Mouse (Mus musculus): ENCODE measurements around the gene Jmjd1c.
A peak's percentile ranks its signal among the peaks of the same experiment; 100 is the strongest.

Jmjd1c gene

DNA sequence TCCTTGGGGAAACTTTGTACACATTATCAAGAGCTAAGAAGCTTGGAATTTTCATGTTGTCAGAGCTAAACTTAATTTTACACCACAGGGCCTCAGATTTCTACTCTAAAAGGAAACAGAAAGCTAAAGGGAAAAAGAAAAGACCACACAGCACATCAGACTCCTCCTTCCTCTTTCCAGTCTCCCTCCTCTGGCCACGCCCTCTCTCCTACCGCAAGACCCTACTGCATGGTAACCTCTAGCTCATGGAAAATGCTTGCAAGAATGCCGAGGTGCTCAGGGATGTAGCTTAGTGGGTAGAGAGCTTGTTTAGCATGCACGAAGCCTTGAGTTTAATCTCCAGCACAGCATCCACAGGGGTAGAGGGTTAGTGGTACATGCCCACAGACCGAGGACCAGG is 24.0 kb upstream of the Jmjd1c start:
- DNase-seq (ENCODE audit: inconsistent ontology term): no peak

GRCm38 (mm10) chr10:67072600-67072999 is 23.3 kb upstream of the Jmjd1c start:
- no peak for DNase-seq (ENCODE audit: inconsistent ontology term)

DNA sequence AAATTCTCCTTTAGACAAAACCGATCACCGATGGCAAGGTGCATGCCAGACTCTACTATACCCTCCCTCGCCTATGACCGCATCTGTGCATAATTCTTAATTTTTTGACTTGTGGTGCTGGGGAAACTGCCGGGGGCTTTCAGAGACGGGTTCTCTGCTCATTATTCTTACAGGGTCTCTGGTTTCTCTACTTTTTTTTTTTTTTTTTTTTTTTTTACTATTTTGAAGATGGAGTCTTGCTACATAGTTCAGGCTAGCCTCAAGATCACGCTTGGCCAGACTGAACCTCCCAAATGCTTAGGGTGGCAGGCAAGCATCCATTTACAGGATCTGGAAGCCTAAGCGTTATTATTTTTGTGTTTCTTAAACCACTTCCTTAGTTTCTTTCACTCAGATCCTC is 22.3 kb upstream of the Jmjd1c start:
- DNase-seq (ENCODE audit: inconsistent ontology term): no peak

DNA sequence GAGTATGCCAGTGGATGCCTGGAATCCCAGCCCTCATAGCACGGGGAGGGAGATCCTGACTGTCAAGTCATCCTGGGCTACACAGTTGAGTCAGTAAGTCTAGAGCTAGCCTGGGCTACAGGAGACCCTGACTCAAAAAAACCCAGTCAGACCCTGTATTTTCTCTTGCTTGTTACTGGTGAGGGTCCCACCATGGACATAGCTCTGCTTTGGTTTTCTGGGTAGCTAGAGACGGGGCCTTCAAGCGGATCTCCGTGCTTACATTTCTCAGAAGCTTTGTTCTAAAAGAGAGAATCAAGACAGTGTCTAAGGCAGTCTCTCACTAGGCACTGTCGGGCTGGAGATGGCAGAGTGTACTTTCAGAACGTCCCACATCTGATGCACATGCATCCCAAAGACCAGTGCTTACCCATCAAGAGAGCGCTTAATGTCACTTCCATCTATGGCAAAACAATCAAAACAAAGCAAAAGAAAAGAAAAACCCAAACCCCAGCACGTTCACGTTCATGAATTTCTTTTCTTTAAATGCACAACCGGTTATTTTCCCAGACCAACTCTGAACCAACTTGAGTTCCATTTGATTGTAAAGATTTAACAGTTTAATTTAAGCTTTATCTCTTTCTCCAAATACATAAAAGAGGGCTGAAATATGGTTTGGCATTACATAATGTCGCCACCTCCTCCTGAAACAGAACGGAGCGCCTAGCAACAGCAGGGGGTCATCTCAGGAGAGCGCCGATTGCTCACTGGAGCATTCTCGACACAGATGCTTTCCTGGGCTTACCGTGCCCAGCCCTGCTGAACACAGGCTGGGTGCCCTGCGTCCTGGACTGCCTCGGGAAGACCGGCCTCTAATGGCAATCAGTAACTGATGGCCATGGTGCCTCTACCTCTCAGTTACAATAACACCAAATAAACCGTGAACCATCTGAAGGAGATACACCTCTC is 19.7 kb upstream of the Jmjd1c start:
- peak; percentile 38 for DNase-seq (ENCODE audit: inconsistent ontology term)

GRCm38 (mm10) chr10:67079030-67079429 is 16.9 kb upstream of the Jmjd1c start:
- no peak for DNase-seq (ENCODE audit: inconsistent ontology term)

- no peak for DNase-seq (ENCODE audit: inconsistent ontology term)
Measured at GRCm38 (mm10) chr10:67081206-67082007, 14.5 kb upstream of the Jmjd1c start.

GRCm38 (mm10) chr10:67082531-67082930 is 13.4 kb upstream of the Jmjd1c start:
- DNase-seq (ENCODE audit: inconsistent ontology term): no peak

- no peak for DNase-seq (ENCODE audit: inconsistent ontology term)
Measured at GRCm38 (mm10) chr10:67083446-67084166, 12.3 kb upstream of the Jmjd1c start.

DNA sequence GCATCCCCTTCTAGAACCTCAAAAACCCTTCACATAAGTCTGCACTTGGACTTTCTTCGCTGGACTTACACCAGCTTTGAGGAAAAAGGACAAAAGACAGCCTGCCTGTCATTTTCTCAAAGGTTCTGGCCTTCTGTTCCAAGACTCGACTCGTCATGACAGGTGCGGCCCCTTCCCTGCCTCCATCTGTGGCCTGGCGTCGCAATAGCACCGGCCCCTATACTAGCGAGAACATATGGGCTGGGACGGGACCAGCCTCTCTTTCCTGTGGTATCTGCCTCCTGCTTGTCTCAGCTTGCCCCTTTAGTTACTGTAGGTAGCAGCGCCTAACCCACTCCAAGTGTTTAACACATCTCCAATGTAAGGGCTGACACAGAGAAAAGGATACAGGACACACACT is 10.8 kb upstream of the Jmjd1c start:
- no peak for DNase-seq (ENCODE audit: inconsistent ontology term)

GRCm38 (mm10) chr10:67085916-67086315 is 10.0 kb upstream of the Jmjd1c start:
- no peak for DNase-seq (ENCODE audit: inconsistent ontology term)

DNA sequence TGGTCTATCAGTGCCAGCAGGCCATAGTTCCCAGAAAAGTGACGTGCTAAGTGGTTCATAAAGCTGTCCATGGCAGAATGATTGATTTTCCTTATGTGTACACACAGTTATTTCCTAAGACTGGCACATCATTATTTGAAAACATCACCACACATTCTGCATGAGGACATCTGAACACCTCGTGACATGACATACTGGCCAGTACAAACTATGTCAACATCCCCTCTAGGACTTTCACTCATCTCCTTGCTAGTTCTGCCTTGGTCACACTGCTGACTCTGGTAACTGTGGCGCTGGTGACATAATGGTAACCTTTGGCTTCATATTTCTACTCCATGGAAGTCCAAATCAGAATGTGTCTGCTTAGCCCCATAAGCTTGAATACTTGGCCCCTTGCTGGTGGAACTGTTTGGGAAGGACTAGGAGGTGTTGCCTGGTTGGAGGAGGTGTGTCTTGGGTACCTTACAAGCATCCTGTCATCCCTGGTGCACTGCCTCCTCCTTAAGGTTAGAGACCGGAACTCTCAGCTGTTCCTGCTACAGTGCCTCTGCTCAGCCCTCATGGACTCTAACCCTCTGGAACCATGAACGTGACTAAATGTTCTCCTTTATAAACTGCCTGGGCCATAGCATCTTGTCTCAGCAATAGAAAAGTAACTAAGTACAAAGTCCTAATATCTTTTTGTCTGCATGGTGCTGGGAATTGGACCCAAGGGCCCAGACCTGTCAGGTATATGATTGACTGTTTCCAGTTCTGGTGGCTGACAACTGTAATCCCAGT is 8.3 kb upstream of the Jmjd1c start:
- DNase-seq (ENCODE audit: inconsistent ontology term): no peak

DNA sequence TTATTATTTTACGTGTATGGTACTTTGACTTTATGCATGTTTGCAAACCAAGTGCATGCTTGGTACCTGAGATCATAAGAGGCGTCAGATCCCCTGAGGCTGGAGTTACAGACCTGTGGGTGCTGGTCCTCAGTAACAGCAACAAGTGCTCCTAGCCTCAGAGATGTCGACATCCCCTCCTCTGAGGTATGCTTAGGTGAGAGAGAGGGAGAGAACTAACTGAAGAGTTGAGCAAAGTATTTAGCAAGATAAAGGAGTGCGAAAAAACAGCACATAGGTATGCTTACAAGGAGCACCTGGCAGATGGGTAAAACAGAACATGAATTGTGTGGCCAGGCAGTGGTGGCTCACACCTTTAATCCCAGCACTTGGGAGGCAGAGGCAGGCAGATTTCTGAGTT is 5.3 kb upstream of the Jmjd1c start:
- DNase-seq (ENCODE audit: inconsistent ontology term): no peak

- no peak for DNase-seq (ENCODE audit: inconsistent ontology term)
Measured at GRCm38 (mm10) chr10:67094922-67095321, 1.0 kb upstream of the Jmjd1c start.

DNA sequence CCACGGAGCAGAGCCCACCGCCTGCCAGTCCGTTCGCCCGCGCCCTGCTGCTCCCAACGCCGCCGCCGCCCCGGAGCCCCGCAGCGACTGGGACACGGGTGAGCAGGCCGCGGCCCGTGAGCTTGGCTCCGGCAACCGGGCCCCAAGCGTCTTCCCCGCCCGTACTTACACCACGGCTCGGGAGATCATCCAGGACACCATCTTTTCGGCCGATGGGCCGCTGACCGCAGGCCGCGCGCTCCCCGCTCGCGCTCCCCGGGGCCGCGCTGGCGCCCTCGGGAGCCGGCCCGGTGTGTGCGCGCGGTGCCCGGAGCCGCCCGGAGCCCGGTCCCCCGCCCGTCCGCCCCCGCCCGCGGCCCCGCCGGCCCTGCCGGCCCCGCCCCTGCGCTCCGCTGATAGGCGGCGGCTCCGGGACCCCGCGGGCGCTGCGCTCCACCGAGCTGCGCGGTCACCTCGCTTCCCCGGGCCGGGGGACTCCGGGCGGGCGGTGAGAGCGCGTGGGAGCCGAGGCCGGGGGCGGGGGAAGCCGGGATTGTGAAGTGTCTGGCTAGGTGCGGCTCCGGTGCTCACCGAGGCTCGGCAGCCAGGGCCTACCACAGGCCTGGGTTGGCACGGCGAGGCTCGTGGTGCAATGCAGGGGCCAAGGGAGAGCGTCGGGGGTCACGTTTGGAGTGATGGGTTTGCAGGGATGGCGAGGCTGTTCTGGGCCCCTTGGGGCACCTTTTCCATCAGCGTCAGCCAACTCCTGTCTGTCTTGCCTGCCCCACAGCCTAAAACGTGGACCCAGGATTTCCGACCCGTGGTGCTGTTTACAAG is 904 bp downstream of the Jmjd1c start, which contains the start of gene Reep3:
Gene Reep3, minus strand, starts transcription at position 325 of the 816 bp plus-strand sequence.
- DNase-seq (ENCODE audit: inconsistent ontology term): peak; percentile 85

- peak; percentile 26 for DNase-seq (ENCODE audit: inconsistent ontology term)
Measured at GRCm38 (mm10) chr10:67097437-67098150, 1.7 kb downstream of the Jmjd1c start.

- DNase-seq (ENCODE audit: inconsistent ontology term): peak; percentile 76
Measured at GRCm38 (mm10) chr10:67098408-67099050, 2.6 kb downstream of the Jmjd1c start.

- no peak for DNase-seq (ENCODE audit: inconsistent ontology term)
Measured at GRCm38 (mm10) chr10:67099183-67099929, 3.4 kb downstream of the Jmjd1c start.

- no peak for DNase-seq (ENCODE audit: inconsistent ontology term)
Measured at GRCm38 (mm10) chr10:67100011-67100661, 4.2 kb downstream of the Jmjd1c start.

Data from Muller cell, postnatal 12 days (primary cell).